Mouse (Mus musculus) granulocyte monocyte progenitor cell, adult 5-6 weeks (primary cell): ENCODE results near the gene Helz. TPM values are rescaled to one million over a fixed set of nuclear protein-coding genes. Genes with fewer than 3 reads are reported as not detected.
"Not testable (repeated sequence)": the region's sequence is repeated elsewhere in the genome, so short reads cannot be mapped to it uniquely, and the experiment has no call there.

Experiments used
- ATAC-seq: replicated peaks from 2 replicates; pipeline ENCODE4 v1.8.0; 2016; ENCODE audit warnings: mild to moderate bottlenecking, moderate TSS enrichment, inconsistent platforms; ENCODE audit not compliant: poor library complexity, severe bottlenecking
- total RNA-seq, 2 experiments: library from RNA; stranded (forward) in 1 of 2; stranded (reverse) in 1 of 2; fragments of 200-712, 200-1000 nt in 1 of 2; fragments of >200 nt in 1 of 2; fragmentation: Nextera tagmentation in 1 of 2; gene quantifications; 2 replicates each; pipeline ENCODE4 v1.2.3; 2014 to 2017

The Helz gene
- 32.8 and 36.7 TPM in 2 replicates for total RNA-seq (2014; fragmentation: Nextera tagmentation)
- total RNA-seq (2017), result 13.6 and 20.3 TPM in 2 replicates

DNA sequence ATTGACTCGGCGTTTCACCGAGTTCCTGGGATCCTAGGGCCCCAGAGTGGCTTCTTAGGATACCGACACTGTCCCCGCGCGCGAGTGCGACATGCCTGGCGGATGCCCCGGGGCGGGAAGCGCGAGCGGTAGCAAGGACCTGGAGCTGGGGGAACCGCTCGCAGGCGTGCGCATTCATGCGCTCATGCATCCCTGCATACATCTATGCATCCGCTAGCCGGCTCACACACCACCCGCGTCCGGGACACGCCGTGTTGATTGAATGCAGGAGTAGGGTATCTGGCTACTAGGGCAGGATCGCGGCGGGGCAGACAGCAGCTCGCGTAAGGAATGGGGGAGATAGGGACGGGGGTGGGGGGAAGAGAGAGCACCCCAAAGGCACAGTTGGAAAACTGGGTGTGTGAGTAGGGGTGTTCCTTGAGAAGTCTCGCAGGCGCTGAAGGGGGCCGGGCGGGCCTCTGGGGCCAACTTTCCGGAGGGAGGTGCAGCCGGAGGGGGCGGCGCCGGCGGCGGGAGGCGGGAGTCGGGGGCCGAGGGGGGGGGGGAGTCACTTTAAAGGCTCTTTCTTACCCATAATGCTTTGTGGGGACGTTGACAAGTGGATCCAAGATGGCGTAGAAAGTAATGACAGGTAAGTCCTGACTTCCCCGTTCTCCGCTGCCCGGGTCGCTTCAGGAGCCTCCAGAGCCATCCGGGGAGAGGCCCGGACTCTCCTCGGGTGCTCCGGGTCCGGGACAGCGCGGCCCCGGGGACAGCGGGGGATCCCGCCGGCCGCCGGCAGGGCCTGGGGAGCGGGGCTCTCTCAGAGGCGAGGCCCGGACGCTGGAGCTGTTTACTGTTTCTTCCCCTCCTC lies at the start of gene Helz:
Gene Helz, plus strand, starts transcription at position 580 of the 853 bp plus-strand sequence.
- peak; percentile 73 for ATAC-seq

DNA sequence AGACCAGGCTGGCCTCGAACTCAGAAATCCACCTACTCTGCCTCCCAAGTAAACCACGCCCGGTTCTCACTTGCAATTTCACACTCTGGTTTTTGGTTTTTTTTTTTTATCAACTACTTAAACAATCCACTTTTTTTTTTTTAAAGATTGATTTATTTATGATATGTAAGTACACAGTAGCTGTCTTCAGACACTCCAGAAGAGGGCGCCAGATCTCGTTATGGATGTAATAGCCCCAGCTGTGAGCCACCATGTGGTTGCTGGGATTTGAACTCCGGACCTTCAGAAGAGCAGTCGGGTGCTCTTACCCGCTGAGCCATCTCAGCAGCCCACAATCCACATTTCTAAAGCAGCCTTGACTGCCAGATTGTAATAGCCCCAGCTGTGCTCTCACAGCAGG lies 44.9 kb upstream of the Helz start:
- ATAC-seq, result no peak

- ATAC-seq, result not testable (repeated sequence)
Observed at GRCm38 (mm10) chr11:107504364-107504763, 43.4 kb upstream of the Helz start.

GRCm38 (mm10) chr11:107506260-107506659 lies 41.5 kb upstream of the Helz start:
- peak; percentile 52; the same call in 1 of the 2 replicates for ATAC-seq

DNA sequence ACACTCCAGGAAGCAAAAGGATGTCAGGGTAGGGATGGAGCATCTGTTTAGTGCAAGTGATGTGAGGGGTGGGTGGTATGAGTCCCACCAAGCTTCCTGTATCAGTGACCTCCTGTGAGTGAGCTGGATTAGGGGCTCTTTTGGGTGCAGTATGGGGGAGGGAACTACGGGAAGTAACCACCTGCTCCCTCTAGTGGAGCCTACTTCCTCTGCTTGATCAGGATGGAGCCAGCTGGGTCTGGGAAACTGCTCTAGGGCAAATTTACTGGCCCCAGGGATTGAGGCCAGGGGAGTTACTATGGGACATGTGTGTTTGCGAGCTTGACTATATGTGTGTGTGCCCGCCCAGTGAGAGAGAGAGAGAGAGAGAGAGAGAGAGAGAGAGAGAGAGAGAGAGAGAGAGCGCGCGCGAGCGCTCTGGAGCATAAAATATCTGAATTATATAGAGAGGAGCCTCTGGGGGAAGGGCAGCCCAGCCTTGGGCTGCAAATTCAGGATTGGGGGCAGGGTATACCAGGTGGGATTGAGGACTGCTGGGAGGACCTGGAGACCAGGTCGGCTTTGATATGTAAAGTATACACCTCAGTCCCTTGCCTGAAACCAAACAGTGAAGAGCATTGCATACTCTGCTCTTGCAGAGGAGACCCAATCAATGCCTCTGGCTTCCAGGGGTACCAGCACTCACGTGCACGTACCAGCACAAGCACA lies 37.9 kb upstream of the Helz start:
- peak; percentile 36; the same call in 1 of the 2 replicates for ATAC-seq

DNA sequence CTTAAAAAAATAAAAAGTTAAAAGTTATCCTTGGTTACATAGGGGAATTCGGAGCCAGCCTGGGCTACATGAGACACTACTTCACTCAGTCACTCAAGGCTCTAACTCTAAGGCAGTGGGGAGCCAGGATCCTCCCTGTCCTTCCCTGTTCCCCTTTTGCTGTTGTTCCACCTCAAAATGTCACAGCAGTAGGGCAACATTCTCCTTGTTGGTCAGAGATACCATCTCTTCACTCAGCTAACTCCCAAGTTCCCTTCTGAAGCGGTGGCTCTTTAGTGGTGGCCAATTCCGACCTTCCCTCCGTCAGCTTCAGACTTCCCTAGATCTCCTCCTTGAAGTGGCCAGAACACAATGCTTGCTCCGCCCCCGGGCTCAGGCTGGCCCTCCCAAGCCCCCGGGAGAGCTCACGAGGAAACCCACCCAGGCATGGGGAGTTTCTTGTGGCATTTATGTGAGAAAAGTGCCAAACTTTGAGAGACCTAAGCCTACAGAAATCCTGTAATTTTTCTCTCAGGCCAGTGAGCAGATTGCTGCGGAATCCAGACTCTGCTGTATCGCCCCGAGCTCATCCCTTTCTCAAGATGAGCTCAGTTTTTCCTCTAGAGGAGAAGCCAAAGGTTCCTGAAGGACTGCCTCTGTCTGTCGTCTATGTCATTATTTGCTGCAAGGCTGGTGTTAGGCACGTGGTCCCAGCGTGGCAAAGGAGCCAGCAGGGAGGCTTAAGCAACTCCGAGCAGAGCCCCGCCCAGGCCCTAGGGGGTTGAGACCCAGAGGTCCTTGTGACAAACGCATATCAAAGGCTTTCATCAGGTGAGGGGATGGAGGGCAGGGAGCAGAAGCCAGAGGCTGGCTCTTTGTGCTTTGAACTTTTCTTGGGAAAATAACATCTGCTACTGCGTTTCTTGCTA lies 37.1 kb upstream of the Helz start:
- peak; percentile 85 for ATAC-seq

GRCm38 (mm10) chr11:107511954-107512353 lies 35.8 kb upstream of the Helz start:
- peak; percentile 57 for ATAC-seq

DNA sequence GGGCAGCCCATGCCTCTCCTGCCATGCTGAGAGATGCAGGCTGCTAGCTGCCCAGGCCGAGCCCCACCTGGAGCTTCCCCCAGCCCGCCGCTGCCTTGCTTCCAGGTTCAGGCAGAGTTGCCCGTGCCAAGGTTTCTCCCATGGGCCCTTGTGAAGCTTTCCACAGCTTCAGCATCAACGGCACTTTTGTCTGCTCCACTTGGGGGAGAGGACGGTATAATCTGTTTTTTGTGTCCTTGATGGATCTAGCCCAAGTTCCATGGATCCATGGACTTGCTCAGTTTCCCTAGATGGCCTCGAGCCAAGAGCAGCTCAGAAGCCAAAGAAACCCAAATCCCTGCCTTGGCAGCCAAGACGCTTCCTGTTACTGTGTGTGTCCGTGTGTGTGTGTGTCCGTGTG lies 34.7 kb upstream of the Helz start:
- ATAC-seq, result no peak

GRCm38 (mm10) chr11:107516387-107516786 lies 31.3 kb upstream of the Helz start:
- no peak for ATAC-seq

DNA sequence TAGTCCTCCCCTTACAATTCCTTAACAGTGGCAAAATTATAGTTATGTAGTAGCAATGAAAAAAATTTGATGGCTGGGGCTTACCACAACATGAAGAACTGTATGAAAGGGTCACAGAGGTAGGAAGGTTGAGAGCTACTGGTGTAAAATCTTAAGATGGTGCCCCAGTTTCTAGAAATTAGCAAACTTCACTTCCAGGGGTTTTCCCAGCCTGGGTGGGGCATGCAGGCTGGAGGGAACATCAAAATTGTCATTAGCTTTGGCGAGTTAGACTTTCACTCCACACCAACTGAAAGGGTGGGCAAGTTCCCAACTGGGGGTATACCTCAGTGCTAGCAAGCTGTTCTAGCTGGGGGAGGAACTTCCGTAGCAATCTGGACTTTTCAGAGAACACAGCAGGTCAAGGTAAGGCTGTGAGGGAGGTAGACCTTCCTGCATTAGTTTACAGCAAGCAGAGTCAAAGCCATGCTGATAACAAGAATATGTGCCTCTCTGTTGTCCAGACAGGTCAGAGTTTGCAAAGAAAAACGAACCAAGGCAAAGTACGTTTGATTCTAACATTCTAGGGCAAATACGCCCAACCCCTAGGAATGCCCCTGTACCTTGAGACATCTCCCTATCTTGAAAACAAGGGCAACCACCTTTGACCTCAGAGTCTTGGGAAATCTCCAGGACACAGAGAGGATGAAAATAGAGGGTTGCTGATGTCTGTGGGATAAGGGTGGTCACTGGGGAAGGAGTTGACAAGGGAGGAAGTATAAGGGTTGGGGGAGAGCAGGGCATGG lies 28.9 kb upstream of the Helz start:
- no peak for ATAC-seq

DNA sequence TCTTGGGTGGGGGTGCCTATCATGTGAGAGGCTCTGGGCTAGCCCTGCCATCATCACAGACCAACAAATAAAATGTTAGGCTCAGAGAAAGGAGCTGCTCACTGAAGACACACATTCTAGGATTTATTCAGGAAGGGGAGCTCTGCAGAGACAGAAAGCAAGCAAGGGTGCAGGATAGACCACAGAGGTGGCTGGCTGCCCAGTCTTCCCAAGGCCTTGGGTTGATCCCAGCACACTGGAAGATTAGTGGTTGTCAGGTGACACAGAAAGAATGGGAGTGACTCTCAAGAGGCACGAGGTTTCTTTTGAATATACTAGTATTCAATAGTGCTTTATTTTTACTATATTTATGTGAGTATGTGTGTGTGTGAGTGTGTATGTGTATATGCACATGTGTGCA lies 26.6 kb upstream of the Helz start:
- ATAC-seq, result no peak

GRCm38 (mm10) chr11:107524966-107525365 lies 22.8 kb upstream of the Helz start:
- ATAC-seq, result no peak

GRCm38 (mm10) chr11:107527632-107528031 lies 20.1 kb upstream of the Helz start:
- no peak for ATAC-seq

- ATAC-seq, result peak; percentile 99
Observed at GRCm38 (mm10) chr11:107529320-107529719, 18.4 kb upstream of the Helz start.

DNA sequence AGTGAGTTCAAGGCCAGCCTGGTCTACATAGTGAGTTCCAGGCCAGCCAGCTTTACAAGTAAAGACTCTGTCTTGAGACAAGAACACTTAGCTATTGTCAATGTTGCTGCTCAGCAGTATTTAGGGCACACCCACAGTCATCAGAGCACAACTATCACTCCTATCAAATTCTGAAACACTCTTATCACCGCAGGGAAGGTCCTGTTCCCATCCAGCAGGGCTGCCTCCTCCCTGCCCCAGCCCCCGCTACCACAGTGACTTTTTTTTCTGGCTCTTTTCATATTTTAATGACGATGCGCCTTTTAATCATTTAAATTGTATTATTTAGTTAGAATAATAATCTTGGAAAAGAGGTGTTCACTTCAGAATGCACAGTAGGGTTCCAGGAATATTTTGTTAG lies 16.3 kb upstream of the Helz start:
- no peak for ATAC-seq

- no peak for ATAC-seq
Observed at GRCm38 (mm10) chr11:107532271-107532670, 15.5 kb upstream of the Helz start.

- peak; percentile 48; the same call in 1 of the 2 replicates for ATAC-seq
Observed at GRCm38 (mm10) chr11:107538994-107539393, 8.7 kb upstream of the Helz start.

DNA sequence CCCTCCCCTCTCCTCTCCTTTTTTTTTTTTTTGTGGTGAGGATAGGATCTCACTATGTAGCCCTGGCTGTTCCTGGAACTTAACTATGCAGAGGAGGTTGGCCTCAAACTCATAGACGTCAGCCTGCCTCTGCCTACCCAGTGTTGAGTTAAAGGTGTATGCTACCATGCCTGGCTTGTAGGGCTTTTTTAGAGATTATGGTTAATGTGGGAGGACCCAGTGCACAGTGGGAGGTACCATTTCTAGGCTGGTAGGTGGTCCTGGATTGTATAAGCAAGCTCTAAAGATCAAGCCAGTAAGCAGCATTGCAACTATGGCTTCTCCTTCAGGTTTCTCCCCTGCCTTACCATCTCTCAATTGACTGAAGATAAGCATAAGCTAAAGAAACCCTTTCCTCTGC lies 7.4 kb upstream of the Helz start:
- no peak for ATAC-seq

GRCm38 (mm10) chr11:107545747-107546476 lies 1.8 kb upstream of the Helz start:
- no peak for ATAC-seq
